Mouse (Mus musculus): ENCODE results near the gene Ldb3. TPM values are rescaled to one million over a fixed set of nuclear protein-coding genes. Genes with fewer than 3 reads are reported as not detected.

Gene Ldb3
- polyA plus RNA-seq (2012; rRNA removed; ENCODE audit: low replicate concordance), result 2.3 and 623 TPM in 2 replicates

DNA sequence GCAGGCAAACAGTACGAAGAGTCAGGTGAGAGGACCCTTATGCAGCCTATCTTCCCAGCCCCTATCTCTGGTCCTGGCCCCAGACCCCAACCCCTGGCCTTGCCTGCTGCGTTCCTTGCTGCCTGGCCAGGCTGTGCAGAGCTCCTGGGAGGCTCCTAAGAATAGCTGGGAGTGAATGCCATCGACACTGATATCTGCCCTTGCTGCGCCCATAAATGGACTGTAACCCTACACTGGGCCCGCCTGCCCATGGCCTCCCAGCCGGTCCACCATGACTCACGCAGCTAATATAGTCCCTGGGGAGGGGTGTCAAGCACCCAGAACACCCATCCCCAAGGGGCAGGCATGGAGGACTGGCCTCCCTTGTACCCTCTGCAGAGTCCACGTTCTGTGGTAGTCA, at the start of gene Ldb3:
TSS of gene Ldb3 (minus strand) at position 185 of the 400 bp plus-strand sequence.

DNA sequence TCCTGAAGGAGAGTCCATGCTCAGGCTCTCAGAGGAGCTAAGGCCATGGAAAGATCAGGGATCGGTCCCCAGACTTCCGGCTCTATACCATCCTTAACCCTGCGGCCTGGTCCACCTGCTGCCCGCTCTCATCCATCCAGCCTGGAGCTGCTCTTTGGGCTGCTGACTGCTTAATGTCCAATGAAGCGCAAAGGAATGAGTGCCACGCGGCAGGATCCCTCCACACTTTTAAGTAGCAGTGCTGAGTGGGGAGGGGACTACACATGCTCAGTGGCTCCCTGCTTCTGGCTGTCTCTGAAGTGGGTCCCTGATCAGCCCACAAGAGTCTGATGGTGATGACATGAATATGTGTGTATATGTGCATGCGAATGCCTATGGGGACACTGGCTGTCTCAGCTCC, 11.5 kb upstream of the Ldb3 start, which contains the start of gene Opn4:
TSS of gene Opn4 (minus strand) at position 202 of the 400 bp plus-strand sequence.

DNA sequence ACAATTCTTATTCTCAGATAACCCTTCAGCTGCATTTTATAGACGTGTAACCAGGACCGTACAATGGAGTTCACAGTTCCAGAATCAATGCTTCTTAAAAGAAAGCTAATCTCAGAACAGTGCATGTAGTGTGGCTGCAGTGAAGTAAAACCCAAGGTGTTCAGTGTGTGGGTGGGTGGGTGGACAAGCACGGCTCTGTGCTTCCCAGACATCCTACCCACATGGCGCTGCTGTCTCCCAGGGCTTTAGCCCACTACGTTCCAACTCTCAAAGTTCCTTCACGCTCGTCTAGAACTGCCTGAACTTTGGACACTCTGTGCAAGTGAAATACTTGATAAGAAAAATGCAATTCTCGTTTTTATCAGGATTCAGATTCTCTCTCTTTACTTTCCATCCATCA, 65.8 kb downstream of the Ldb3 start, which contains the start of gene 9230112D13Rik:
TSS of gene 9230112D13Rik (minus strand) at position 101 of the 400 bp plus-strand sequence.

DNA sequence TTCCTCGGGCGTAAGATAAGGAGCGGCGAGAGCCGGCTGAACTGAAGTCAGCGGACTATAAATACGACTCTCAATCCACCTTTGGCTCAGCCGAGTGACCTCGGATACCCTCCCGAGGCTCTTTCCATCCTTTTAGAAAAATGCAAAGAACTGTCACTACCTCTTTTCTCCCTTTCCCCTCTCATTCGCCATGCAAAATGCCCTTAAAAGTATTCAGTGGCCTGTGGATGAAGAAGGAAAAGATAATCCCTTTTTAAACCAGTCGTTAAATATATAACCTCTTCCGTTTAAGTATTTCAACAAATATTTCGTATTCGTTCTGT, 85.2 kb downstream of the Ldb3 start, which contains the start of gene Bmpr1a:
TSS of gene Bmpr1a (minus strand) at position 17 of the 323 bp plus-strand sequence.

Other genes starting within 250 kb of the Ldb3 start
- gene Fam25c, start 233.2 kb downstream of the Ldb3 start, polyA plus RNA-seq (2012; rRNA removed; ENCODE audit: low replicate concordance), result 17.3 and 19.4 TPM in 2 replicates
- gene Sncg, start 213.9 kb downstream of the Ldb3 start, polyA plus RNA-seq (2012; rRNA removed; ENCODE audit: low replicate concordance), result 206 and 276 TPM in 2 replicates
- gene Mmrn2, start 213.2 kb downstream of the Ldb3 start, polyA plus RNA-seq (2012; rRNA removed; ENCODE audit: low replicate concordance), result 18.1 and 18.8 TPM in 2 replicates
- 4.6 and 22.3 TPM in 2 replicates for gene Bmpr1a, start 85.3 kb downstream of the Ldb3 start, polyA plus RNA-seq (2012; rRNA removed; ENCODE audit: low replicate concordance)
- not detected in 2 replicates for gene 9230112D13Rik, start 65.9 kb downstream of the Ldb3 start, polyA plus RNA-seq (2012; rRNA removed; ENCODE audit: low replicate concordance)
- not detected in 2 replicates for gene Opn4, start 11.5 kb upstream of the Ldb3 start, polyA plus RNA-seq (2012; rRNA removed; ENCODE audit: low replicate concordance)
- gene Wapl, start 85.2 kb upstream of the Ldb3 start, polyA plus RNA-seq (2012; rRNA removed; ENCODE audit: low replicate concordance), result 6.7 and 18.0 TPM in 2 replicates
- gene Grid1, start 231.4 kb upstream of the Ldb3 start, polyA plus RNA-seq (2012; rRNA removed; ENCODE audit: low replicate concordance), result 0.59 TPM in 2 replicates

All from mammary gland, adult 2 months (tissue).